Mouse (Mus musculus) erythroblast, adult 5-6 weeks (primary cell): ENCODE data around the gene Ostm1. TPM values are rescaled to one million over a fixed set of nuclear protein-coding genes. Genes with fewer than 3 reads are reported as not detected.

Source experiments
- ATAC-seq: replicated peaks from 2 replicates; pipeline ENCODE4 v1.8.0; 2016; ENCODE audit warnings: moderate number of reproducible peaks, mild to moderate bottlenecking, moderate TSS enrichment, inconsistent platforms; ENCODE audit not compliant: poor library complexity, low FRiP score, severe bottlenecking
- total RNA-seq, 2 experiments: library from RNA; stranded (forward) in 1 of 2; stranded (reverse) in 1 of 2; fragments of 150-400 nt in 1 of 2; fragments of 200-764, 138-1000 nt in 1 of 2; gene quantifications; 2 replicates each; pipeline versions ENCODE4 v1.2.3 to v1.2.4; 2015 to 2017; ENCODE audit warnings: low replicate concordance in 2 of 2

The Ostm1 gene
- total RNA-seq (2015; ENCODE audit: low replicate concordance) (14.6 and 24.2 TPM in 2 replicates), total RNA-seq (2017; ENCODE audit: low replicate concordance) (14.7 and 18.0 TPM in 2 replicates)

GRCm38 (mm10) chr10:42583157-42583872 lies at the start of gene Ostm1, which contains the start of gene Nr2e1:
TSS of gene Ostm1 (plus strand) at chr10:42583822.
TSS of gene Nr2e1 (minus strand) at chr10:42583632.
- ATAC-seq, result no peak

DNA sequence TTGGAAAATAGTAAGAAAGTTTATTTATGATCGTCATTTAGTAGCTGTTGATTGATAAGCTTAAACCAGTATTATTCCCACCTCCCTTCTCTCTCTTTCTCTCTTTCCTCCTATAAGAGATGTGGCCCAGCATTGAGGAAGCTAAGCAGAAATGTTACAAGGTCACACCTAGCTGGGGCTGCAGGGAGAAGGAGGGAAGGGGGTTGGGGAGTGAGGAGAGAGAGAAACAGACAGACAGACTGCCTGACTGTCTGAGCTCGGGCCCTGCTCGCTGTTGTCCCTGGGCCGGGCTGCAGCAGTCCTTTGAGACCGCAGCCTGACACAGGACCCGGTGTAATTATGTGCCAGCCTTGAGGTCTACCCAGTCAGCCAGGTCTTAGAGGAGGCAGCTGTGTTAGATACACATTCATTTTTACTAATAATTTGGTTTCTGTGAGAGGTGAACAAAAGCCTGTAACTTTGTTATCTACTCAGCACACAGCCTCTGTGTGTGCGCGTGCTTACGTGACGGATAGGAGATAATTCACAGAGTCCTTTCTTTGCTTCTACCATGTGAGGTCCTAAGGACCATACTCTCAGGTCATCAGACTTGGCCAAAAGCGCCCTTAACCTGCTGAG lies 49.7 kb upstream of the Ostm1 start:
- ATAC-seq, result peak; percentile 73

- peak; percentile 91 for ATAC-seq
Observed at GRCm38 (mm10) chr10:42537571-42538316, 45.9 kb upstream of the Ostm1 start.

DNA sequence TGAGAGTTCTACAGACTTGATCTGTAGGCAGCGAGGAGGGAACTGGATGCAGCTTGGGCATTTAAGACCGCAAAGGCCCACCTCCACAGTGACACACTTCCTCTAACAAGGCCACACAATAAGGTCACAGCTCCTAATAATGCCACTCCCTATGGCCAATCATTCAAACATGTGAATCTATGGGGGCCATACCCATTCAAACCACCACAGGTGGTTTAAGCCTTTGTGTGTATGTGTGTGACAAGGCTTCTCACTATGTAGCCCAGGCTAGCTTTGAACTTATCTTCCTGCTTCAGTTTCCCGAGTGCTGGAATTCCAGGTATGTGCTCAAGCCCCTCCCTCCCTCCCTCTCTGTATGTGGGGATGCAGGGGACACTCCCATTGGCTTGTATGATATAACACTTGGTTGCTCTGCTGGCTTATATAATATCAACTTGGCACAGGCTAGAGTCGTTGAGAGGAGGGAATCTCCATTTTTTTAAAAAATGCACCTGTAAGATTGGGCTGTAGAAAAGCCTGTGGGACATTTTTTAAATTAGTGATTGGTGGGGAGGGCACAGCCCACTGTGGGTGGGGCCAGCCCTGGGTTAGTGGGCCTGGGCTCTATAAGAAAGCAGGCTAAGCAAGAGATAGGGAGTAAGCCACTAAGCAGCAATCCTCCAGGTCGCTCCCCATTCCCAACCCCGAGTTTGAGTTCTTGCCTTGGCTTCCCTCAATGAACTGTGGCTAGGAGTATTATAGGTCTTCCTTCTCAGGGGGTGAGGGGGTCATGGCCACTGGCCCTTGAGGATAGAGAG lies 37.7 kb upstream of the Ostm1 start:
- ATAC-seq, result no peak

GRCm38 (mm10) chr10:42546507-42546906 lies 37.1 kb upstream of the Ostm1 start:
- ATAC-seq, result no peak

- no peak for ATAC-seq
Observed at GRCm38 (mm10) chr10:42559581-42560200, 23.9 kb upstream of the Ostm1 start.

GRCm38 (mm10) chr10:42562272-42562671 lies 21.4 kb upstream of the Ostm1 start:
- ATAC-seq, result no peak

DNA sequence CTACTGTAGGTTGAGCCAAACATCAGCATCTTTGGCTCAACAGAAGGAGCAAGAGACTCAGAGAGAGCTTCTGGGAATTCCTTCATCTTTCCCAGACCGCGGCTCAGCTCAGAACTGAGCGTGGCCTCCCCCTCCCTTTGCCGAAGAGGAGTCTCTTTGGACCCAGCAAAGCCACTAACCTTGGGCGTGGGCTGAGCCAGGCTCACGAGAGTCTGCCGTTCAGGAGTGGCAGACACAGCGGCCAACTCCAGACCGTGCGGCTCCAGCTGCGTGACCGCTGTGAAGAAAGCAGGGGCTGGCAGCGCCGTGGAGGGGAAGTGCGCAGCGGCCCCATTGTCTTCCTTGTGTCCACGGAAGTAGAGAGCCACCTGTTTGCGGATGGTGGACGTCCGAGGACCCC lies 11.1 kb upstream of the Ostm1 start:
- ATAC-seq, result 0 out of 2 replicates have a peak, but pooled peaks have one; percentile 25

DNA sequence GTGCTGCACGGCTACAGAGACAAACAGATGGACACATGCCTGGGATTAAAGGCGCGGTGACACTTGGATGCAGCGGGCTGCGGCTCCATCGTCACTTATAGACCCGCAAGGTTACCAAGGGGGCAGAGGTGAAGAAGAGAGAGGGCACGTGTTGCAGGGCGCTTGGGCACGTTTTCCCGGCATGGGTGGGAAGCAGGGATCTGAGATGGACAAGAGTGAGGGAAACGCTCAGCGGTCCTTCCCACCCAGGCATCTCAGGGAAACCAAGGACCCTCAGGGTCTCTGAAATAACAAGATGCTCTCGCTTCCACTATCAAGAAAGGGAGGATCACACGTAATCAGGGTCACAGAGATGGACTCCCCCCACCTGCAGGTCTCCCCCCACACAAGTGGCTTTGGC lies 10.7 kb upstream of the Ostm1 start:
- no peak for ATAC-seq

- ATAC-seq, result no peak
Observed at GRCm38 (mm10) chr10:42574639-42575038, 9.0 kb upstream of the Ostm1 start.

GRCm38 (mm10) chr10:42577525-42578280 lies 5.9 kb upstream of the Ostm1 start:
- no peak for ATAC-seq

DNA sequence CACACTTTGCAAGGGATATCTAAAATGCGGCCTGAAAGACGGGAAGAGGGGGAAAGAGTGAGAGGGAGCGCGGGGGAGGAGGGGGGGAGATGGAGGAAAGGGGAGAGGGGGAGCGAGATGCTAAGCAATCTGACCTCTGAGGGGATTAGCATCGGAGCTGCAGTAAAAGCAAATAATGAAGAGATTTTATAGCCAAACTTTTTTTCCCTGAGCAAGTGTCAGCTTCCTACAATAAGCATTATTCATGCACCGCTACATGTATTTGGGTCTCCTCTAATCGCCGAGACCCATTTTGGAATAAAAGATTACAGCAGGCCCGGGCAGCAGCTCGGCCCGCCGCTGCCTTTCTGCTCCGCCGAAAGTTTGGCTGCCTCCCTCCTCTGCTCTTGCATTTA lies 5.3 kb upstream of the Ostm1 start:
- ATAC-seq, result no peak

GRCm38 (mm10) chr10:42578698-42579474 lies 4.7 kb upstream of the Ostm1 start:
- ATAC-seq, result no peak

- no peak for ATAC-seq
Observed at GRCm38 (mm10) chr10:42579475-42580130, 4.0 kb upstream of the Ostm1 start.

GRCm38 (mm10) chr10:42580131-42580950 lies 3.3 kb upstream of the Ostm1 start:
- no peak for ATAC-seq

DNA sequence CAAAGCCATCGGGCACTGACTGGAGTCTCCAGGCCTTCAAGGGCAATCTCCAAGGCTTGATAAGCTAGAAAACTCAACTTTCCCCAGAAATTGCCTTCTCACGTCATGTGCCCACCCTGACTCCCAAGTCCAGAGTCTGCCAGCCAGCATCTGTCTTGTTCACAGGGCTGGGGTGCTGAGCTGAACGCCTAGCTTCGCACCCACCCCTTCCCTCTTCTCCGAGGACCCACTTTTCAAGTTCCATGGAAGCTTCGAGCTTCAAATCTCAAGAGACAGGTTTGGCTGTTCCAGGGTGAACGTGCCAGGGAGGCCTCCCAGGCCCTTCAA lies 2.7 kb upstream of the Ostm1 start:
- no peak for ATAC-seq
